Mouse (Mus musculus) testis, postnatal 10 days (tissue): Measurements from ENCODE around the gene Bckdha.

Experiments used
- DNase-seq: peaks from one replicate; pipeline ENCODE4 v3.0.0; 2021; ENCODE audit warnings: low spot score

Bckdha gene

GRCm38 (mm10) chr7:25644631-25645030, 14.2 kb downstream of the Bckdha start:
- DNase-seq, result peak; percentile 69

- no peak for DNase-seq
These were observed 14.6 kb downstream of the Bckdha start for GRCm38 (mm10) chr7:25644136-25644535.

GRCm38 (mm10) chr7:25639754-25640153, 19.0 kb downstream of the Bckdha start:
- DNase-seq, result no peak

- DNase-seq, result no peak
These were observed 21.7 kb downstream of the Bckdha start for GRCm38 (mm10) chr7:25637099-25637498.

- no peak for DNase-seq
These were observed 22.4 kb downstream of the Bckdha start for GRCm38 (mm10) chr7:25636373-25636772.

- no peak for DNase-seq
These were observed 26.1 kb downstream of the Bckdha start for GRCm38 (mm10) chr7:25632679-25633078.

GRCm38 (mm10) chr7:25628323-25628620, 30.5 kb downstream of the Bckdha start:
- no peak for DNase-seq

- DNase-seq, result peak; percentile 90
These were observed 31.1 kb downstream of the Bckdha start for GRCm38 (mm10) chr7:25627431-25628322.

GRCm38 (mm10) chr7:25626509-25627430, 32.0 kb downstream of the Bckdha start, which contains the start of gene B3gnt8:
Gene B3gnt8, plus strand, starts transcription at chr7:25626654.
- peak; percentile 71 for DNase-seq

GRCm38 (mm10) chr7:25625594-25626250, 33.1 kb downstream of the Bckdha start:
- DNase-seq, result peak; percentile 78

- DNase-seq, result no peak
These were observed 33.9 kb downstream of the Bckdha start for GRCm38 (mm10) chr7:25624851-25625250.

- no peak for DNase-seq
These were observed 34.9 kb downstream of the Bckdha start for GRCm38 (mm10) chr7:25623857-25624370.

- peak; percentile 42 for DNase-seq
These were observed 38.0 kb downstream of the Bckdha start for GRCm38 (mm10) chr7:25620751-25621150.

- DNase-seq, result peak; percentile 36
These were observed 38.7 kb downstream of the Bckdha start for GRCm38 (mm10) chr7:25620101-25620500.

- DNase-seq, result no peak
These were observed 39.1 kb downstream of the Bckdha start for GRCm38 (mm10) chr7:25619722-25619991.

- DNase-seq, result peak; percentile 96
These were observed 39.7 kb downstream of the Bckdha start, which contains the start of gene Dmac2 for GRCm38 (mm10) chr7:25618865-25619721. Gene Dmac2, plus strand, starts transcription at chr7:25619414.

GRCm38 (mm10) chr7:25617376-25618160, 41.2 kb downstream of the Bckdha start:
- DNase-seq, result peak; percentile 40

- DNase-seq, result no peak
These were observed 43.1 kb downstream of the Bckdha start, which contains the start of gene Erich4 for GRCm38 (mm10) chr7:25615706-25616011. Gene Erich4, minus strand, starts transcription at chr7:25615892.

GRCm38 (mm10) chr7:25614831-25615705, 43.7 kb downstream of the Bckdha start:
- DNase-seq, result peak; percentile 41
